Mouse (Mus musculus) spleen, adult 2 months (tissue): ENCODE measurements around the gene Stub1.

Source experiments
- CTCF ChIP-seq: fragments of 200-500 bp; IDR thresholded peaks from 2 replicates; pipeline ENCODE4 v1.5.1; 2011; ENCODE audit warnings: mild to moderate bottlenecking, inconsistent platforms; ENCODE audit not compliant: insufficient read depth, insufficient read length, insufficient replicate concordance; ENCODE audit errors: extremely low read depth
- POLR2A ChIP-seq: fragments of 200-500 bp; IDR thresholded peaks from 2 replicates; pipeline ENCODE4 v1.6.1; 2011; ENCODE audit warnings: low read depth, low read length, inconsistent platforms

DNA sequence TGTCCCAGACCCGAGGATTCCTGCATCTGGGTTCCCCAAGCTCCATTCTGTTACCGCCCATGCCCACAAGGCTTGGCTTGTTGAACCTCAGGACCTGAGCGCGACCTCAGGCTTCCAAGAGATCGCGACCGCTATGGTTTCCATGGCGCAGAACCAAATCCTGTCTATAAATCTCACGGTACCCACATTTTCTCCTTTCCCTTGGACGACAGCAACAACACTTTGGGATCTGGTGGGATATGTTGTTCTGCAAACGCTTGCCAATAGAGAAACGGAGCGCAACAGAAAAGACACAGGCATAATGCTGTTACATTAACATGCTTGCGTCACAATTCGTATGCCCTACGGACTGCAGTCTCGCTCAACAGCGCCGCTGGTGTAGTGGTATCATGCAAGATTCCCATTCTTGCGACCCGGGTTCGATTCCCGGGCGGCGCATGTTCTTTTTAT, 41.5 kb upstream of the Stub1 start, which contains the start of gene Mettl26:
- TF ChIP-seq CTCF (no peak), POLR2A (no peak)
